Mouse (Mus musculus) CH12.LX (cell line): ENCODE results near the gene Otop3. TPM values are rescaled to one million over a fixed set of nuclear protein-coding genes. Genes with fewer than 3 reads are reported as not detected.

ENCODE experiments used
- DNase-seq: peaks from one replicate; pipeline ENCODE4 v3.0.0-alpha.2; 2013; ENCODE audit errors: extremely low read depth
- H3K27ac ChIP-seq: 2 replicates; pipeline ENCODE4 v1.5.1; 2012; ENCODE audit warnings: low read depth, mild to moderate bottlenecking, control low read depth, moderate library complexity; ENCODE audit not compliant: insufficient read depth
- H3K27me3 ChIP-seq: replicated peaks from 2 replicates; pipeline ENCODE3; 2012; ENCODE audit warnings: inconsistent platforms
- H3K36me3 ChIP-seq, 2 experiments: replicated peaks in 1 of 2; 2 replicates each; pipeline versions ENCODE3 to v1.6.1; 2012; ENCODE audit warnings: inconsistent platforms in 1 of 2, low read length in 1 of 2, mild to moderate bottlenecking in 1 of 2, mixed read lengths in 1 of 2, moderate library complexity in 1 of 2; ENCODE audit not compliant: control insufficient read depth in 1 of 2, insufficient read depth in 1 of 2
- H3K4me1 ChIP-seq, 2 experiments: 2 replicates each; pipeline ENCODE4 v1.6.1; 2012; ENCODE audit warnings: inconsistent platforms in 1 of 2, moderate library complexity in 1 of 2; ENCODE audit not compliant: insufficient read depth in 2 of 2, control insufficient read depth in 1 of 2
- H3K4me2 ChIP-seq: 2 replicates; pipeline ENCODE4 v1.6.1; 2012; ENCODE audit warnings: low read depth, mild to moderate bottlenecking, control low read depth; ENCODE audit not compliant: poor library complexity, insufficient read depth, severe bottlenecking
- H3K4me3 ChIP-seq, 3 experiments: fragments of 150-350 bp in 1 of 3; sonication (generic) in 1 of 3; replicated peaks in 1 of 3; 2 replicates each; pipeline versions ENCODE3 to v1.5.1; 2011 to 2012; ENCODE audit warnings: low read depth in 2 of 3, low read length in 2 of 3, mild to moderate bottlenecking in 2 of 3, moderate library complexity in 2 of 3, control low read depth in 1 of 3, improper control_type of control experiment in 1 of 3, inconsistent platforms in 1 of 3, mixed read lengths in 1 of 3; ENCODE audit not compliant: poor library complexity in 1 of 3
- H3K79me2 ChIP-seq: replicated peaks from 2 replicates; pipeline ENCODE4 v1.6.1; 2012; ENCODE audit warnings: mild to moderate bottlenecking, moderate library complexity; ENCODE audit not compliant: control insufficient read depth, poor library complexity, insufficient read depth, severe bottlenecking; ENCODE audit errors: extremely low read depth
- H3K9ac ChIP-seq: 2 replicates; pipeline ENCODE4 v1.6.1; 2012; ENCODE audit warnings: low read depth, mild to moderate bottlenecking, control low read depth, moderate library complexity; ENCODE audit not compliant: insufficient read depth
- H3K9me3 ChIP-seq: replicated peaks from 2 replicates; pipeline ENCODE3; 2012; ENCODE audit warnings: low read length, inconsistent platforms, mixed read lengths
- BHLHE40 ChIP-seq: IDR thresholded peaks from 2 replicates; pipeline ENCODE4 v1.6.1; 2011; ENCODE audit warnings: mild to moderate bottlenecking, low read depth, low read length, improper control_type of control experiment
- CHD2 ChIP-seq: IDR thresholded peaks from 2 replicates; pipeline ENCODE4 v1.6.1; 2011; ENCODE audit warnings: low read length, improper control_type of control experiment
- CTCF ChIP-seq, 2 experiments: IDR thresholded peaks in 1 of 2; conservative IDR thresholded peaks in 1 of 2; 2 replicates each; pipeline ENCODE4 v1.5.1; 2011 to 2012; ENCODE audit warnings: low read depth in 2 of 2, low read length in 2 of 2, improper control_type of control experiment in 1 of 2, inconsistent platforms in 1 of 2, mild to moderate bottlenecking in 1 of 2, moderate library complexity in 1 of 2
- E2F4 ChIP-seq: IDR thresholded peaks from 2 replicates; pipeline ENCODE4 v1.6.1; 2011; ENCODE audit warnings: low read depth, low read length, improper control_type of control experiment; ENCODE audit not compliant: insufficient replicate concordance
- ELF1 ChIP-seq: IDR thresholded peaks from 2 replicates; pipeline ENCODE4 v1.6.1; 2014; ENCODE audit warnings: low read depth, mild to moderate bottlenecking, inconsistent platforms, low read length, improper control_type of control experiment
- GABPA ChIP-seq: IDR thresholded peaks from 2 replicates; pipeline ENCODE4 v1.6.1; 2012; ENCODE audit warnings: low read depth, low read length, improper control_type of control experiment, inconsistent platforms; ENCODE audit not compliant: insufficient replicate concordance
- JUND ChIP-seq: conservative IDR thresholded peaks from 2 replicates; pipeline ENCODE4 v1.6.1; 2011; ENCODE audit warnings: low read depth, low read length, improper control_type of control experiment
- MAX ChIP-seq: IDR thresholded peaks from 2 replicates; pipeline ENCODE4 v1.6.1; 2011; ENCODE audit warnings: low read length, improper control_type of control experiment
- MEF2A ChIP-seq: IDR thresholded peaks from 2 replicates; pipeline ENCODE4 v1.6.1; 2014; ENCODE audit warnings: low read depth, mild to moderate bottlenecking, inconsistent platforms, low read length, improper control_type of control experiment, borderline replicate concordance
- PAX5 ChIP-seq: IDR thresholded peaks from 2 replicates; pipeline ENCODE4 v1.6.1; 2012; ENCODE audit warnings: low read length, inconsistent platforms, mixed read lengths
- RAD21 ChIP-seq: IDR thresholded peaks from 2 replicates; pipeline ENCODE4 v1.6.1; 2011; ENCODE audit warnings: low read depth, mild to moderate bottlenecking, low read length, improper control_type of control experiment, moderate library complexity
- SMC3 ChIP-seq: IDR thresholded peaks from 2 replicates; pipeline ENCODE4 v1.6.1; 2011; ENCODE audit warnings: low read depth, low read length, improper control_type of control experiment
- TBP ChIP-seq: conservative IDR thresholded peaks from 2 replicates; pipeline ENCODE4 v1.6.1; 2011; ENCODE audit warnings: low read depth, low read length, improper control_type of control experiment
- UBTF ChIP-seq: IDR thresholded peaks from 2 replicates; pipeline ENCODE4 v1.6.1; 2012; ENCODE audit warnings: low read depth, mild to moderate bottlenecking, inconsistent platforms, low read length, improper control_type of control experiment, moderate library complexity
- ZC3H11A ChIP-seq: IDR thresholded peaks from 2 replicates; pipeline ENCODE4 v1.6.1; 2012; ENCODE audit warnings: low read depth, mild to moderate bottlenecking, inconsistent platforms, low read length, improper control_type of control experiment
- ZMIZ1 ChIP-seq: IDR thresholded peaks from 2 replicates; pipeline ENCODE4 v1.6.1; 2012; ENCODE audit warnings: low read depth, mild to moderate bottlenecking, inconsistent platforms, low read length, improper control_type of control experiment
- dilution Hi-C: fragments of 300-500 bp; cut with MboI; formaldehyde crosslinking; loops from 2 replicates; pipeline ENCODE4 v1.14.3; 2020; ENCODE audit warnings: low sequenced_read_pairs; ENCODE audit not compliant: extremely low pct_unique_long_range_greater_than_20kb, extremely low pct_ligation_motif_present
- in situ Hi-C: fragments of 300-500 bp; cut with MboI; formaldehyde crosslinking; loops from 3 replicates; pipeline ENCODE4 v1.14.3; 2019; ENCODE audit warnings: low sequenced_read_pairs, low pct_ligation_motif_present, low pct_unique_long_range_greater_than_20kb, mixed read lengths
- polyA plus RNA-seq: library from polyadenylated mRNA; unstranded; fragments of >175 nt; gene quantifications from 2 replicates; pipeline ENCODE4 v1.2.1, GENCODE M21; 2012; ENCODE audit warnings: low read depth; ENCODE audit not compliant: insufficient read length
- total RNA-seq, 2 experiments: library from RNA; depleted of rRNA; stranded (reverse); fragments of 300-350 nt in 1 of 2; fragments of >200 nt in 1 of 2; gene quantifications; 2 replicates each; pipeline ENCODE4 v1.2.3; 2012 to 2014

Gene Otop3
- total and polyA plus RNA-seq, 3 experiments = not detected

GRCm38 (mm10) chr11:115359726-115360125 lies 25.2 kb downstream of the Otop3 start:
- H3K36me3 ChIP-seq = no peaks in the 10 kb centered on the region
- TF ChIP-seq SMC3 (peak; percentile 45; the same call in 1 of the 2 replicates), BHLHE40 (no peak), ELF1 (peak; percentile 59; the same call in 1 of the 2 replicates), RAD21 (peak; percentile 9), MAX (0 out of 2 replicates have a peak, but pooled peaks have one; percentile 31), TBP (no peak), CTCF (conservative IDR thresholded peaks at IDR 0.05 in 1 of 2, IDR thresholded peaks at IDR 0.05 in 1 of 2; ENCODE audit: low read depth in 2 of 2, low read length in 2 of 2) (peak in 1 of 2 experiments; percentile 57; a peak in 2 of 4 replicates)
- no peak overlapping the region for H3K4me3 ChIP-seq
- H3K27me3 ChIP-seq = peaks cover 94% of the 10 kb centered on the region
- peaks cover 10% of the 10 kb centered on the region for H3K9me3 ChIP-seq
- no peak overlapping the region for H3K4me2 ChIP-seq
- no peak for DNase-seq
- no peaks in the 10 kb centered on the region for H3K79me2 ChIP-seq
- dilution Hi-C loops = no loop called here
- no peak overlapping the region for H3K27ac ChIP-seq
- H3K9ac ChIP-seq = no peak overlapping the region
- in situ Hi-C loops = loop anchor here (5.0 to 10.0 kb wide), 4 partner anchors 37 to 355 kb away; partner anchors contain the start of gene Ush1g
- H3K4me1 ChIP-seq = peaks cover 0 to 3% of the 10 kb centered on the region in 2 experiments; a peak in 1 of 4 replicates

GRCm38 (mm10) chr11:115364136-115364535 lies 29.6 kb downstream of the Otop3 start:
- Histone ChIP-seq H3K36me3 (no peaks in the 10 kb centered on the region), H3K9me3 (no peaks in the 10 kb centered on the region), H3K4me1 (peaks cover 4 to 8% of the 10 kb centered on the region in 2 experiments), H3K4me2 (no peak overlapping the region), H3K79me2 (no peaks in the 10 kb centered on the region), H3K27ac (no peak overlapping the region), H3K4me3 (no peak overlapping the region), H3K9ac (no peak overlapping the region), H3K27me3 (peaks cover 96% of the 10 kb centered on the region)
- dilution Hi-C loops (no loop called here), in situ Hi-C loops (no loop called here)
- TF ChIP-seq MEF2A (no peak), TBP (no peak), E2F4 (no peak), GABPA (no peak), MAX (no peak), JUND (no peak), UBTF (no peak)
- DNase-seq = no peak

GRCm38 (mm10) chr11:115366039-115366705 lies 31.6 kb downstream of the Otop3 start:
- no peaks in the 10 kb centered on the region for H3K36me3 ChIP-seq
- H3K27ac ChIP-seq = no peak overlapping the region
- dilution Hi-C loops = no loop called here
- peaks cover 4 to 8% of the 10 kb centered on the region in 2 experiments for H3K4me1 ChIP-seq
- in situ Hi-C loops = no loop called here
- no peak for DNase-seq
- H3K9me3 ChIP-seq = no peaks in the 10 kb centered on the region
- no peaks in the 10 kb centered on the region for H3K79me2 ChIP-seq
- peaks cover 98% of the 10 kb centered on the region for H3K27me3 ChIP-seq
- H3K4me2 ChIP-seq = no peak overlapping the region
- TF ChIP-seq ZC3H11A (no peak), GABPA (no peak), ZMIZ1 (no peak), PAX5 (no peak), CHD2 (no peak)
- H3K9ac ChIP-seq = no peak overlapping the region
- H3K4me3 ChIP-seq = no peak overlapping the region
